Mouse (Mus musculus) B cell, adult 2 months (primary cell): ENCODE results near the gene Edil3.
"Not testable (repeated sequence)": the region's sequence is repeated elsewhere in the genome, so short reads cannot be mapped to it uniquely, and the experiment has no call there.

Experiments
- DNase-seq, 2 experiments: peaks; one replicate each; pipeline ENCODE4 v3.0.0; 2022

Gene Edil3

GRCm38 (mm10) chr13:89007696-89008427, 186.6 kb downstream of the Edil3 start:
- no peak for DNase-seq

GRCm38 (mm10) chr13:89012500-89012899, 191.2 kb downstream of the Edil3 start:
- DNase-seq, result no peak

- DNase-seq, result no peak
Observed at GRCm38 (mm10) chr13:89029817-89030539, 208.7 kb downstream of the Edil3 start.

GRCm38 (mm10) chr13:89035711-89036110, 214.4 kb downstream of the Edil3 start:
- DNase-seq, result no peak

GRCm38 (mm10) chr13:89041495-89041894, 220.2 kb downstream of the Edil3 start:
- no peak for DNase-seq

GRCm38 (mm10) chr13:89070132-89070531, 248.9 kb downstream of the Edil3 start:
- DNase-seq, result not testable (repeated sequence)

GRCm38 (mm10) chr13:89076212-89076611, 254.9 kb downstream of the Edil3 start:
- no peak for DNase-seq

- DNase-seq, result no peak
Observed at GRCm38 (mm10) chr13:89105889-89106288, 284.6 kb downstream of the Edil3 start.

- DNase-seq, result no peak
Observed at GRCm38 (mm10) chr13:89117551-89117950, 296.3 kb downstream of the Edil3 start.

GRCm38 (mm10) chr13:89119809-89120208, 298.5 kb downstream of the Edil3 start:
- no peak for DNase-seq

- DNase-seq, result no peak
Observed at GRCm38 (mm10) chr13:89122511-89123253, 301.4 kb downstream of the Edil3 start.

- DNase-seq, result no peak
Observed at GRCm38 (mm10) chr13:89123396-89123795, 302.1 kb downstream of the Edil3 start.

- no peak for DNase-seq
Observed at GRCm38 (mm10) chr13:89146056-89146547, 324.8 kb downstream of the Edil3 start.

GRCm38 (mm10) chr13:89151878-89152277, 330.6 kb downstream of the Edil3 start:
- no peak for DNase-seq

- DNase-seq, result no peak
Observed at GRCm38 (mm10) chr13:89167960-89168359, 346.7 kb downstream of the Edil3 start.

GRCm38 (mm10) chr13:89170040-89170439, 348.8 kb downstream of the Edil3 start:
- DNase-seq, result no peak

- DNase-seq, result no peak
Observed at GRCm38 (mm10) chr13:89175154-89175553, 353.9 kb downstream of the Edil3 start.

GRCm38 (mm10) chr13:89189051-89189450, 367.8 kb downstream of the Edil3 start:
- no peak for DNase-seq

GRCm38 (mm10) chr13:89197019-89197418, 375.7 kb downstream of the Edil3 start:
- DNase-seq, result no peak

- no peak for DNase-seq
Observed at GRCm38 (mm10) chr13:89199275-89199674, 378.0 kb downstream of the Edil3 start.

GRCm38 (mm10) chr13:89238104-89238503, 416.8 kb downstream of the Edil3 start:
- no peak for DNase-seq

GRCm38 (mm10) chr13:89253990-89254642, 432.8 kb downstream of the Edil3 start:
- no peak for DNase-seq

- no peak for DNase-seq
Observed at GRCm38 (mm10) chr13:89256906-89257305, 435.6 kb downstream of the Edil3 start.
